Mouse (Mus musculus) small intestine, adult 2 months (tissue): ENCODE measurements around the gene Cpeb3.

Experiments used
- CTCF ChIP-seq: fragments of 200-500 bp; IDR thresholded peaks from 2 replicates; pipeline ENCODE4 v1.5.1; 2012; ENCODE audit warnings: low read depth, mild to moderate bottlenecking, control low read depth, inconsistent platforms, low read length, moderate library complexity, mixed read lengths; ENCODE audit not compliant: insufficient replicate concordance, insufficient read length; ENCODE audit errors: extremely low read depth
- POLR2A ChIP-seq: fragments of 200-500 bp; IDR thresholded peaks from 2 replicates; pipeline ENCODE4 v1.6.1; 2012; ENCODE audit warnings: low read depth, mild to moderate bottlenecking, control low read depth, inconsistent platforms, low read length, moderate library complexity

DNA sequence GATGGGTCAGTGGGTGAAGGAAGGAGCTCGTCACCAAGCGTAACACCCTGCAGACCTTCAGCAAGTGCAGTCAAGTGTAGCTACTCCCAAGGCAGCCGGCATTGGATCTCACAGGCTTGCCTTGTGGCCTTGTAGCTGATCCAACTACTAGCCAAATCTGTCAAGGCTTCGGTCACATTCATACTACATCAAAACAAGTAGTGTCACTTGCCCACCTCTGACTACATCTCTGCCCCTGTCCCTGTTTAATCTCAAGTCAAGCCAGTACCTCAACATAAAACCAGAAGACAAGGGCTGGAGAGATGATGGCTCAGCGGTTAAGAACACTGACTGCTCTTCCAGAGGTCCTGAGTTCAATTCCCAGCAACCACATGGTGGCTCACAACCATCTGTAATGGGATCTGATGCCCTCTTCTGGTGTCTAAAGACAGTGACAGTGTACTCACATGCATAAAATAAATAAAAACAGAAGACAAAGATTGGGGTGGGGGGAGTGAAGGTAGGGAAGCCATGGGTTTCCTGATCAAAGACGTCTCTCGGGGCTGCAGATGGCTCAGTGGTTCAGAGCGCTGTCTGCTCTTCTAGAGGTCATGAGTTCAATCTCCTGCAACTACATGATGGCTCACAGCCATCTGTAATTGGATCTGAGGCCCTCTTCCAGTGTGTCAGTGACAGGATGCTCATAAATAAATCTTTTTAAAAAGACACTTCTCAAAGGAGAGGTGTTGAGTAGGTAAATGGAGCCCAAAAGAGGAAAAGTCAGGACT is 194.0 kb downstream of the Cpeb3 start:
- TF ChIP-seq POLR2A (no peak), CTCF (no peak)
